Mouse (Mus musculus) G1E (cell line): ENCODE measurements around the gene Wdr83.

ENCODE experiments used
- CTCF ChIP-seq: IDR thresholded peaks from 2 replicates; pipeline ENCODE4 v1.5.1; 2012; ENCODE audit warnings: low read depth, low read length, inconsistent platforms, mixed read lengths
- GATA1 ChIP-seq: IDR thresholded peaks from 2 replicates; pipeline ENCODE4 v1.6.1; 2012; ENCODE audit warnings: borderline replicate concordance, low read length, inconsistent platforms, mixed read lengths
- POLR2AphosphoS5 ChIP-seq: IDR thresholded peaks from 2 replicates; pipeline ENCODE4 v1.6.1; 2012; ENCODE audit warnings: low read depth, low read length, inconsistent platforms; ENCODE audit not compliant: insufficient replicate concordance
- TAL1 ChIP-seq: conservative IDR thresholded peaks from 2 replicates; pipeline ENCODE4 v1.6.1; 2012; ENCODE audit warnings: low read depth, low read length, inconsistent platforms, mixed read lengths

DNA sequence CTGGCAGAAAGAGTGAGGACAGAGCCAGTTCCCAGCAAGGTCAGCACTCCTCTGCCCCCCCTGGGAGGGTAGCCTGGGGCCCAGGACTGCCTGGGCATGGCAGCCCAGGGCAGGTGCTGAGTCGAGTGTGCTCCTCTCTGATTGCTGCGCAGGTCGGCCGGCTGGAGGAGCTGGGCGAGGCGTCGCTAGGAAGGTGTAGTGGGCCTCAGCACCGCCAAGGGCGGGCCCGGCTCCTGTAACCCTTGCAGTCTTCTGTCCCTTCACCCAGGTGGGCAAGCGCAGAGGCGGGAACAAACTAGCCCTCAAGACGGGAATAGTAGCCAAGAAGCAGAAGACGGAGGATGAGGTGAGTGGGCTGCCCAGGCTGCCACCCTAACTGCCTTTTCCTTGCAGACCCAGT is 51.8 kb downstream of the Wdr83 start:
- TF ChIP-seq CTCF: no peak
- no peak for TF ChIP-seq GATA1
- no peak for TF ChIP-seq TAL1
- TF ChIP-seq POLR2AphosphoS5: no peak
